8 mouse cellular contexts compared by ENCODE assay signal in genomic region chr14:122453996-122454738, GRCm38 (mm10). TPM values are rescaled to one million over a fixed set of nuclear protein-coding genes. Genes with fewer than 3 reads are reported as not detected.
DNase-seq lines count a peak whose midpoint lies in the region; ATAC-seq lines count a peak whose summit lies in the region.

No protein-coding gene starts in this region.

- H3K9ac ChIP-seq in heart, embryonic 16.5 days (ENCODE audit: low read length) = no peak overlapping the region
- H3K9ac ChIP-seq in hindbrain, embryonic 16.5 days (ENCODE audit: low read depth, low read length) = no peak overlapping the region
- H3K9ac ChIP-seq in midbrain, embryonic 15.5 days = no peak overlapping the region

- H3K9me3 ChIP-seq in heart, embryonic 16.5 days (replicated peaks; ENCODE audit: control insufficient read depth, low read length) = no peaks in the 10 kb centered on the region
- H3K9me3 ChIP-seq in hindbrain, embryonic 16.5 days (ENCODE audit: control insufficient read depth, low read length) = no peaks in the 10 kb centered on the region
- no peaks in the 10 kb centered on the region for H3K9me3 ChIP-seq in midbrain, embryonic 15.5 days

- 0 out of 2 replicates have a peak, but pooled peaks cover 9% of the 10 kb centered on the region for H3K4me1 ChIP-seq in heart, embryonic 16.5 days (ENCODE audit: control insufficient read depth, insufficient read depth, low read length)
- H3K4me1 ChIP-seq in hindbrain, embryonic 16.5 days (ENCODE audit: control insufficient read depth, insufficient read depth, low read depth, low read length) = peaks cover 31% of the 10 kb centered on the region
- peaks cover 30% of the 10 kb centered on the region for H3K4me1 ChIP-seq in midbrain, embryonic 15.5 days

- no peaks in the 10 kb centered on the region for H3K36me3 ChIP-seq in heart, embryonic 16.5 days (ENCODE audit: control insufficient read depth, insufficient read depth)
- H3K36me3 ChIP-seq in hindbrain, embryonic 16.5 days (ENCODE audit: control insufficient read depth, insufficient read depth, low read length) = no peaks in the 10 kb centered on the region
- H3K36me3 ChIP-seq in midbrain, embryonic 15.5 days (replicated peaks) = no peaks in the 10 kb centered on the region

- H3K4me3 ChIP-seq in heart, embryonic 16.5 days (ENCODE audit: low read length) = peak overlapping the region; percentile 42
- H3K4me3 ChIP-seq in hindbrain, embryonic 16.5 days (ENCODE audit: low read length) = no peak overlapping the region
- no peak overlapping the region for H3K4me3 ChIP-seq in midbrain, embryonic 15.5 days

- WGBS in heart, embryonic 16.5 days = 26% methylated on average over 12 of the region's 12 CpGs
- WGBS in hindbrain, embryonic 16.5 days = 8% methylated on average over 12 of the region's 12 CpGs
- WGBS in midbrain, embryonic 15.5 days = 7% methylated on average over 12 of the region's 12 CpGs

- H3K27ac ChIP-seq in heart, embryonic 16.5 days (ENCODE audit: low read length) = no peak overlapping the region
- H3K27ac ChIP-seq in hindbrain, embryonic 16.5 days (ENCODE audit: low read depth, low read length) = peak overlapping the region; percentile 75
- peak overlapping the region; percentile 70 for H3K27ac ChIP-seq in midbrain, embryonic 15.5 days

- H3K4me2 ChIP-seq in heart, embryonic 16.5 days (ENCODE audit: low read depth, low read length) = peak overlapping the region; percentile 64
- peak overlapping the region; percentile 41 for H3K4me2 ChIP-seq in hindbrain, embryonic 16.5 days (ENCODE audit: low read length)
- peak overlapping the region; percentile 40 for H3K4me2 ChIP-seq in midbrain, embryonic 15.5 days

- intact Hi-C loops in heart, postnatal 36 days (cut with DNase I) = no loop called here
- intact Hi-C loops in left cerebral cortex, postnatal 10 days (cut with DNase I) = loop anchor here (5.0 kb wide), 1 partner anchor 47 kb away; no protein-coding TSS in a partner anchor

- no peak for DNase-seq in heart, postnatal 36 days
- DNase-seq in embryo, embryonic 10.5 days (ENCODE audit: low spot score) = peak; percentile 74
- no peak for DNase-seq in adrenal gland, adult 8-10 months
- no peak for DNase-seq in natural killer cell, adult 2 months (ENCODE audit: low spot score in 2 of 2)
- no peak for DNase-seq in left cerebral cortex, postnatal 10 days (ENCODE audit: extremely low spot score in 1 of 2, low spot score in 2 of 2)

- no peak for ATAC-seq in heart, embryonic 16.5 days (replicated peaks; ENCODE audit: extremely low read depth, insufficient read depth, low FRiP score)
- ATAC-seq in hindbrain, embryonic 16.5 days = no peak
- ATAC-seq in midbrain, embryonic 15.5 days (replicated peaks) = peak; percentile 48; the same call in 1 of the 2 replicates

- peaks cover 67% of the 10 kb centered on the region for H3K27me3 ChIP-seq in heart, embryonic 16.5 days (ENCODE audit: control insufficient read depth, insufficient read depth, low read length)
- peaks cover 29% of the 10 kb centered on the region for H3K27me3 ChIP-seq in hindbrain, embryonic 16.5 days (replicated peaks; ENCODE audit: control insufficient read depth, insufficient read depth, low read length)
- peaks cover 51% of the 10 kb centered on the region for H3K27me3 ChIP-seq in midbrain, embryonic 15.5 days (replicated peaks)

RNA-seq across cellular contexts. Expression of gene Gm5089, which starts 3.3 kb away (rescaled TPM):
- not detected in 2 replicates for polyA plus RNA-seq in heart, embryonic 16.5 days (2015; fragmentation: Nextera tagmentation; extraction: Ambion mirVana)
- total RNA-seq in heart, postnatal 36 days (2021) = not detected
- 1.8 and 2.1 TPM in 2 replicates for polyA plus RNA-seq in hindbrain, embryonic 16.5 days (2015; fragmentation: Nextera tagmentation; extraction: Ambion mirVana)
- 0.91 and 1.1 TPM in 2 replicates for polyA plus RNA-seq in midbrain, embryonic 15.5 days (2015; fragmentation: Nextera tagmentation; extraction: Ambion mirVana)
- total RNA-seq in adrenal gland, adult 8-10 months (2022) = not detected
- total RNA-seq in left cerebral cortex, postnatal 10 days (2021) = under 1 TPM in 1 of 2 experiments, not detected in 1; 0.16 TPM

RNA-seq across cellular contexts. Expression of gene Zic5, which starts 11.3 kb away (rescaled TPM):
- polyA plus RNA-seq in heart, embryonic 16.5 days (2015; fragmentation: Nextera tagmentation; extraction: Ambion mirVana) = not detected in 2 replicates
- total RNA-seq in heart, postnatal 36 days (2021) = not detected
- 14.9 and 15.2 TPM in 2 replicates for polyA plus RNA-seq in hindbrain, embryonic 16.5 days (2015; fragmentation: Nextera tagmentation; extraction: Ambion mirVana)
- 13.0 and 14.0 TPM in 2 replicates for polyA plus RNA-seq in midbrain, embryonic 15.5 days (2015; fragmentation: Nextera tagmentation; extraction: Ambion mirVana)
- total RNA-seq in adrenal gland, adult 8-10 months (2022) = under 1 TPM in 1 of 4 experiments, not detected in 3; 0.23 TPM
- total RNA-seq in left cerebral cortex, postnatal 10 days (2021) = 1 to 10 TPM; 3.0 to 3.9 TPM

RNA-seq across cellular contexts. Expression of gene Zic2, which starts 21.1 kb away (rescaled TPM):
- polyA plus RNA-seq in heart, embryonic 16.5 days (2015; fragmentation: Nextera tagmentation; extraction: Ambion mirVana) = not detected in 2 replicates
- not detected for total RNA-seq in heart, postnatal 36 days (2021)
- polyA plus RNA-seq in hindbrain, embryonic 16.5 days (2015; fragmentation: Nextera tagmentation; extraction: Ambion mirVana) = 7.3 and 7.8 TPM in 2 replicates
- polyA plus RNA-seq in midbrain, embryonic 15.5 days (2015; fragmentation: Nextera tagmentation; extraction: Ambion mirVana) = 9.6 and 9.9 TPM in 2 replicates
- total RNA-seq in adrenal gland, adult 8-10 months (2022) = under 1 TPM in 1 of 4 experiments, not detected in 3; 0.09 TPM
- total RNA-seq in left cerebral cortex, postnatal 10 days (2021) = 10 to 100 TPM; 16.4 to 19.0 TPM

RNA-seq across cellular contexts. Expression of gene Gm10837, which starts 36.2 kb away (rescaled TPM):
- not detected in 2 replicates for polyA plus RNA-seq in heart, embryonic 16.5 days (2015; fragmentation: Nextera tagmentation; extraction: Ambion mirVana)
- total RNA-seq in heart, postnatal 36 days (2021) = not detected
- 0.80 and 0.84 TPM in 2 replicates for polyA plus RNA-seq in hindbrain, embryonic 16.5 days (2015; fragmentation: Nextera tagmentation; extraction: Ambion mirVana)
- 0.51 and 0.77 TPM in 2 replicates for polyA plus RNA-seq in midbrain, embryonic 15.5 days (2015; fragmentation: Nextera tagmentation; extraction: Ambion mirVana)
- not detected for total RNA-seq in adrenal gland, adult 8-10 months (2022)
- total RNA-seq in left cerebral cortex, postnatal 10 days (2021) = not detected

Comparison
In these comparisons a context has a peak if more than half of its experiments do, and no peak if none do; other contexts are left out.
1. RNA of gene Zic2, which starts 21.1 kb away (total RNA-seq): 16.4 to 19.0 TPM in left cerebral cortex, postnatal 10 days; not detected in heart, postnatal 36 days and 0.09 TPM in adrenal gland, adult 8-10 months; every median in the first group is over 10 times any median in the second.
2. Peak in every context shown above with its lines, with median percentiles within 50 percentile points of each other: H3K4me2 ChIP-seq.